Mouse (Mus musculus) erythroblast, embryonic 14.5 days (primary cell): Measurements from ENCODE around the gene Lcorl.

ENCODE experiments used
- GATA1 ChIP-seq: IDR thresholded peaks from 2 replicates; pipeline ENCODE4 v1.6.1; 2012; ENCODE audit warnings: low read length, inconsistent platforms, mixed read lengths
- TAL1 ChIP-seq: IDR thresholded peaks from 3 replicates; pipeline ENCODE4 v1.6.1; 2012; ENCODE audit warnings: low read length, inconsistent platforms, mixed read lengths

GRCm38 (mm10) chr5:45679955-45680354 lies 177.5 kb downstream of the Lcorl start:
- no peak for TF ChIP-seq TAL1
- TF ChIP-seq GATA1: no peak
